Mouse (Mus musculus) midbrain, postnatal 0 days (tissue): ENCODE data around the gene Zfp462. TPM values are rescaled to one million over a fixed set of nuclear protein-coding genes. Genes with fewer than 3 reads are reported as not detected.

ENCODE experiments used
- ATAC-seq: fragments of 200-750 bp; cut with Nextera tagmentation; 2 replicates; pipeline ENCODE4 v1.8.0; 2017; ENCODE audit warnings: moderate number of reproducible peaks, mild to moderate bottlenecking, moderate TSS enrichment, moderate library complexity; ENCODE audit not compliant: low FRiP score
- DNase-seq: peaks from one replicate; pipeline ENCODE4 v3.0.0-alpha.2; 2015; ENCODE audit warnings: low spot score
- H3K27ac ChIP-seq: fragments of 300-500 bp; sonication (generic); 2 replicates; pipeline ENCODE4 v1.5.1; 2014; ENCODE audit warnings: low read depth, mild to moderate bottlenecking, low read length, mixed read lengths
- H3K27me3 ChIP-seq: fragments of 300-500 bp; sonication (generic); 2 replicates; pipeline ENCODE4 v1.6.1; 2014; ENCODE audit warnings: low read length, control low read depth, mixed read lengths; ENCODE audit not compliant: insufficient read depth
- H3K36me3 ChIP-seq: fragments of 300-500 bp; sonication (generic); 2 replicates; pipeline ENCODE4 v1.6.1; 2014; ENCODE audit warnings: low read length, control low read depth, mixed read lengths; ENCODE audit not compliant: insufficient read depth
- H3K4me1 ChIP-seq: fragments of 300-500 bp; sonication (generic); 2 replicates; pipeline ENCODE4 v1.6.1; 2014; ENCODE audit warnings: mild to moderate bottlenecking, control low read depth, antibody characterized with exemption, low read length, mixed read lengths; ENCODE audit not compliant: insufficient read depth
- H3K4me2 ChIP-seq: fragments of 300-500 bp; sonication (generic); 2 replicates; pipeline ENCODE4 v1.6.1; 2014; ENCODE audit warnings: low read depth, mild to moderate bottlenecking, low read length, mixed read lengths; ENCODE audit not compliant: poor library complexity, severe bottlenecking
- H3K4me3 ChIP-seq: fragments of 300-500 bp; sonication (generic); 2 replicates; pipeline ENCODE4 v1.5.1; 2014; ENCODE audit warnings: low read depth, mild to moderate bottlenecking, low read length, moderate library complexity
- H3K9ac ChIP-seq: fragments of 300-500 bp; sonication (generic); replicated peaks from 2 replicates; pipeline ENCODE4 v1.6.1; 2014; ENCODE audit warnings: mild to moderate bottlenecking, low read length, moderate library complexity, mixed read lengths; ENCODE audit not compliant: poor library complexity, severe bottlenecking
- H3K9me3 ChIP-seq: fragments of 300-500 bp; sonication (generic); 2 replicates; pipeline ENCODE4 v1.6.1; 2016; ENCODE audit warnings: low read length, control low read depth
- CTCF ChIP-seq: IDR thresholded peaks from 2 replicates; pipeline ENCODE4 v1.5.1; 2016; ENCODE audit warnings: antibody characterized with exemption, mild to moderate bottlenecking
- WGBS: fragments of 180-500 bp; shearing (Covaris S2); extraction: QIAGEN DNeasy Blood & Tissue Kit; methylation state at CpG from one replicate; pipeline ENCODE4 v1.1.7; 2014; 5-methylcytosine and 5-hydroxymethylcytosine counted together
- polyA plus RNA-seq: library from polyadenylated mRNA; unstranded; fragments of >200 nt; fragmentation: Nextera tagmentation; extraction: Ambion mirVana; gene quantifications from 2 replicates; pipeline ENCODE4 v1.2.1, GENCODE M21; 2015
- total RNA-seq: library from RNA; depleted of rRNA; stranded (reverse); fragments of >200 nt; gene quantifications from 2 replicates; pipeline ENCODE4 v1.2.3, GENCODE M21; 2014; rRNA removed

Gene Zfp462
- total RNA-seq (51.5 and 55.2 TPM in 2 replicates), polyA plus RNA-seq (6.2 and 9.1 TPM in 2 replicates)

GRCm38 (mm10) chr4:54944921-54945430, at the start of gene Zfp462:
TSS of gene Zfp462 (plus strand) at chr4:54945048.
- 1% methylated on average over 39 of the region's 43 CpGs for WGBS

GRCm38 (mm10) chr4:54896017-54896416, 48.8 kb upstream of the Zfp462 start:
- Histone ChIP-seq H3K27ac (no peak overlapping the region), H3K9ac (no peak overlapping the region), H3K27me3 (no peaks in the 10 kb centered on the region), H3K4me3 (no peak overlapping the region), H3K9me3 (no peaks in the 10 kb centered on the region), H3K36me3 (no peaks in the 10 kb centered on the region), H3K4me2 (no peak overlapping the region), H3K4me1 (no peaks in the 10 kb centered on the region)
- ATAC-seq = no peak
- no peak for DNase-seq
- TF ChIP-seq CTCF = no peak
- 87% methylated on average over 4 of the region's 4 CpGs for WGBS

More at GRCm38 (mm10) chr4:54944921-54945430, at the start of gene Zfp462:
- Histone ChIP-seq H3K9me3 (no peaks in the 10 kb centered on the region), H3K27me3 (no peaks in the 10 kb centered on the region), H3K4me3 (peak within 1 kb of the TSS; percentile 63), H3K9ac (peak within 1 kb of the TSS; percentile 72), H3K36me3 (no peaks in the 10 kb centered on the region), H3K27ac (peak within 1 kb of the TSS; percentile 95), H3K4me1 (peaks cover 4% of the 10 kb centered on the region; the same call in 1 of the 2 replicates), H3K4me2 (peak within 1 kb of the TSS; percentile 88)
- ATAC-seq = no peak
- peak; percentile 72 for DNase-seq
- no peak for TF ChIP-seq CTCF

GRCm38 (mm10) chr4:54904641-54905040, 40.2 kb upstream of the Zfp462 start:
- Histone ChIP-seq H3K9me3 (no peaks in the 10 kb centered on the region), H3K9ac (no peak overlapping the region), H3K4me2 (no peak overlapping the region), H3K27me3 (no peaks in the 10 kb centered on the region), H3K27ac (no peak overlapping the region), H3K36me3 (no peaks in the 10 kb centered on the region), H3K4me1 (no peaks in the 10 kb centered on the region), H3K4me3 (no peak overlapping the region)
- DNase-seq = no peak
- ATAC-seq = no peak
- TF ChIP-seq CTCF = no peak
- 90% methylated on average over 8 of the region's 8 CpGs for WGBS

GRCm38 (mm10) chr4:54905399-54905953, 39.4 kb upstream of the Zfp462 start:
- Histone ChIP-seq H3K4me2 (no peak overlapping the region), H3K4me1 (no peaks in the 10 kb centered on the region), H3K36me3 (no peaks in the 10 kb centered on the region), H3K9me3 (no peaks in the 10 kb centered on the region), H3K4me3 (no peak overlapping the region), H3K27me3 (no peaks in the 10 kb centered on the region), H3K27ac (no peak overlapping the region), H3K9ac (no peak overlapping the region)
- DNase-seq = no peak
- no peak for TF ChIP-seq CTCF
- WGBS = 94% methylated on average over 7 of the region's 7 CpGs
- no peak for ATAC-seq

GRCm38 (mm10) chr4:54910300-54910699, 34.5 kb upstream of the Zfp462 start:
- H3K9ac ChIP-seq = no peak overlapping the region
- no peak for ATAC-seq
- no peak for DNase-seq
- 91% methylated on average over 3 of the region's 3 CpGs for WGBS
- H3K27me3 ChIP-seq = no peaks in the 10 kb centered on the region
- no peak overlapping the region for H3K4me3 ChIP-seq
- no peaks in the 10 kb centered on the region for H3K4me1 ChIP-seq
- no peaks in the 10 kb centered on the region for H3K9me3 ChIP-seq
- H3K36me3 ChIP-seq = no peaks in the 10 kb centered on the region
- no peak overlapping the region for H3K4me2 ChIP-seq
- TF ChIP-seq CTCF = no peak
- H3K27ac ChIP-seq = no peak overlapping the region

GRCm38 (mm10) chr4:54918276-54918675, 26.6 kb upstream of the Zfp462 start:
- Histone ChIP-seq H3K27ac (no peak overlapping the region), H3K36me3 (no peaks in the 10 kb centered on the region), H3K9me3 (no peaks in the 10 kb centered on the region), H3K4me3 (no peak overlapping the region), H3K9ac (no peak overlapping the region), H3K27me3 (no peaks in the 10 kb centered on the region), H3K4me2 (no peak overlapping the region), H3K4me1 (no peaks in the 10 kb centered on the region)
- DNase-seq (no peak), ATAC-seq (no peak)
- WGBS = 78% methylated on average over 3 of the region's 3 CpGs
- TF ChIP-seq CTCF = no peak
